Mouse (Mus musculus) heart, embryonic 14.5 days (tissue): ENCODE measurements around the gene Myrfl. TPM values are rescaled to one million over a fixed set of nuclear protein-coding genes. Genes with fewer than 3 reads are reported as not detected.

ENCODE experiments used
- ATAC-seq: fragments of 200-750 bp; cut with Nextera tagmentation; 2 replicates; pipeline ENCODE4 v1.8.0; 2017; ENCODE audit warnings: low read depth, moderate TSS enrichment; ENCODE audit not compliant: insufficient number of reproducible peaks, insufficient read depth, low FRiP score
- H3K27ac ChIP-seq, 2 experiments: fragments of 200-500 bp in 1 of 2; fragments of 300-500 bp in 1 of 2; sonication (generic) in 1 of 2; replicated peaks in 1 of 2; 2 replicates each; pipeline ENCODE4 v1.5.1; 2012 to 2014; ENCODE audit warnings: low read depth in 2 of 2, low read length in 2 of 2, control low read depth in 1 of 2, mild to moderate bottlenecking in 1 of 2, mixed read lengths in 1 of 2; ENCODE audit not compliant: control insufficient read depth in 1 of 2, insufficient read depth in 1 of 2
- H3K27me3 ChIP-seq: fragments of 300-500 bp; sonication (generic); 2 replicates; pipeline ENCODE4 v1.6.1; 2014; ENCODE audit warnings: mild to moderate bottlenecking, low read length, control low read depth; ENCODE audit not compliant: control insufficient read depth, insufficient read depth
- H3K36me3 ChIP-seq: fragments of 300-500 bp; sonication (generic); 2 replicates; pipeline ENCODE4 v1.6.1; 2014; ENCODE audit warnings: mild to moderate bottlenecking, control low read depth, low read length, mixed read lengths; ENCODE audit not compliant: control insufficient read depth, insufficient read depth
- H3K4me1 ChIP-seq, 2 experiments: fragments of 200-500 bp in 1 of 2; fragments of 300-500 bp in 1 of 2; sonication (generic) in 1 of 2; 2 replicates each; pipeline ENCODE4 v1.6.1; 2012 to 2014; ENCODE audit warnings: low read length in 2 of 2, control low read depth in 1 of 2, mixed read lengths in 1 of 2; ENCODE audit not compliant: control insufficient read depth in 2 of 2, insufficient read depth in 2 of 2
- H3K4me2 ChIP-seq: fragments of 300-500 bp; sonication (generic); 2 replicates; pipeline ENCODE4 v1.6.1; 2014; ENCODE audit warnings: mild to moderate bottlenecking, low read length
- H3K4me3 ChIP-seq, 2 experiments: fragments of 200-500 bp in 1 of 2; fragments of 300-500 bp in 1 of 2; sonication (generic) in 1 of 2; 2 replicates each; pipeline ENCODE4 v1.5.1; 2012 to 2014; ENCODE audit warnings: low read length in 2 of 2, mild to moderate bottlenecking in 2 of 2, control low read depth in 1 of 2, low read depth in 1 of 2, moderate library complexity in 1 of 2; ENCODE audit not compliant: control insufficient read depth in 1 of 2, insufficient read depth in 1 of 2
- H3K9ac ChIP-seq: fragments of 300-500 bp; sonication (generic); 2 replicates; pipeline ENCODE4 v1.6.1; 2014; ENCODE audit warnings: mild to moderate bottlenecking, low read length
- H3K9me3 ChIP-seq: fragments of 300-500 bp; sonication (generic); 2 replicates; pipeline ENCODE4 v1.6.1; 2016; ENCODE audit warnings: low read length, control low read depth; ENCODE audit not compliant: control insufficient read depth
- WGBS: fragments of 180-500 bp; shearing (Covaris S2); extraction: QIAGEN DNeasy Blood & Tissue Kit; methylation state at CpG from one replicate; pipeline ENCODE4 v1.1.7; 2014; 5-methylcytosine and 5-hydroxymethylcytosine counted together
- polyA plus RNA-seq: library from polyadenylated mRNA; unstranded; fragments of >200 nt; fragmentation: Nextera tagmentation; extraction: Ambion mirVana; gene quantifications from 2 replicates; pipeline ENCODE4 v1.2.1, GENCODE M21; 2014

Gene Myrfl
- polyA plus RNA-seq, 1 experiment from 2014 or later, result 0.26 TPM

GRCm38 (mm10) chr10:116921416-116921815 is 24.7 kb upstream of the Myrfl start:
- Histone ChIP-seq H3K36me3 (peaks cover 89% of the 10 kb centered on the region), H3K27ac (no peak overlapping the region), H3K4me3 (no peak overlapping the region), H3K4me2 (no peak overlapping the region), H3K9me3 (no peaks in the 10 kb centered on the region), H3K27me3 (no peaks in the 10 kb centered on the region), H3K4me1 (no peaks in the 10 kb centered on the region), H3K9ac (no peak overlapping the region)
- no peak for ATAC-seq
- 90% methylated on average over 15 of the region's 15 CpGs for WGBS

- Histone ChIP-seq H3K36me3 (peaks cover 90% of the 10 kb centered on the region), H3K27me3 (no peaks in the 10 kb centered on the region), H3K27ac (no peak overlapping the region), H3K4me2 (no peak overlapping the region), H3K9ac (no peak overlapping the region), H3K9me3 (no peaks in the 10 kb centered on the region), H3K4me1 (no peaks in the 10 kb centered on the region), H3K4me3 (no peak overlapping the region)
- WGBS, result 89% methylated on average over 8 of the region's 8 CpGs
- no peak for ATAC-seq
Observed at GRCm38 (mm10) chr10:116920641-116921040, 23.9 kb upstream of the Myrfl start.

- ATAC-seq, result no peak
- Histone ChIP-seq H3K4me2 (no peak overlapping the region), H3K27ac (no peak overlapping the region), H3K36me3 (peaks cover 84% of the 10 kb centered on the region), H3K9me3 (no peaks in the 10 kb centered on the region), H3K4me1 (no peaks in the 10 kb centered on the region; a peak in 1 of 4 replicates), H3K9ac (no peak overlapping the region), H3K4me3 (no peak overlapping the region), H3K27me3 (no peaks in the 10 kb centered on the region)
- WGBS, result 86% methylated on average over 25 of the region's 25 CpGs
Observed at GRCm38 (mm10) chr10:116919368-116920317, 22.9 kb upstream of the Myrfl start.

GRCm38 (mm10) chr10:116916581-116916980 is 19.9 kb upstream of the Myrfl start:
- Histone ChIP-seq H3K27me3 (no peaks in the 10 kb centered on the region), H3K4me2 (no peak overlapping the region), H3K36me3 (peaks cover 81% of the 10 kb centered on the region), H3K9ac (no peak overlapping the region), H3K9me3 (no peaks in the 10 kb centered on the region), H3K4me3 (no peak overlapping the region), H3K27ac (no peak overlapping the region), H3K4me1 (no peaks in the 10 kb centered on the region; a peak in 1 of 4 replicates)
- ATAC-seq, result no peak
- 79% methylated on average over 8 of the region's 8 CpGs for WGBS

- peaks cover 87% of the 10 kb centered on the region for H3K36me3 ChIP-seq
- H3K4me1 ChIP-seq, result no peaks in the 10 kb centered on the region; a peak in 1 of 4 replicates
- H3K4me3 ChIP-seq, result no peak overlapping the region
- 91% methylated on average over 8 of the region's 8 CpGs for WGBS
- H3K4me2 ChIP-seq, result no peak overlapping the region
- no peak overlapping the region for H3K9ac ChIP-seq
- no peaks in the 10 kb centered on the region for H3K9me3 ChIP-seq
- ATAC-seq, result no peak
- no peaks in the 10 kb centered on the region for H3K27me3 ChIP-seq
- H3K27ac ChIP-seq, result peak overlapping the region in 1 of 2 experiments; percentile 61; a peak in 3 of 4 replicates
Observed at GRCm38 (mm10) chr10:116915286-116915685, 18.6 kb upstream of the Myrfl start.

- peak overlapping the region in 1 of 2 experiments; percentile 61; a peak in 2 of 4 replicates for H3K27ac ChIP-seq
- peaks cover 87% of the 10 kb centered on the region for H3K36me3 ChIP-seq
- H3K27me3 ChIP-seq, result no peaks in the 10 kb centered on the region
- no peak overlapping the region for H3K4me2 ChIP-seq
- ATAC-seq, result peak; percentile 74
- WGBS, result 64% methylated on average over 9 of the region's 9 CpGs
- H3K4me1 ChIP-seq, result no peaks in the 10 kb centered on the region; a peak in 1 of 4 replicates
- H3K9me3 ChIP-seq, result no peaks in the 10 kb centered on the region
- H3K9ac ChIP-seq, result no peak overlapping the region
- no peak overlapping the region for H3K4me3 ChIP-seq
Observed at GRCm38 (mm10) chr10:116914586-116914985, 17.9 kb upstream of the Myrfl start.

- peaks cover 87% of the 10 kb centered on the region for H3K36me3 ChIP-seq
Observed at GRCm38 (mm10) chr10:116913647-116914273, 17.0 kb upstream of the Myrfl start.

More at GRCm38 (mm10) chr10:116913647-116914273, 17.0 kb upstream of the Myrfl start:
- no peak overlapping the region for H3K4me3 ChIP-seq
- no peak overlapping the region for H3K9ac ChIP-seq
- H3K9me3 ChIP-seq, result no peaks in the 10 kb centered on the region
- WGBS, result 91% methylated on average over 17 of the region's 17 CpGs
- no peaks in the 10 kb centered on the region; a peak in 1 of 4 replicates for H3K4me1 ChIP-seq
- no peak for ATAC-seq
- no peak overlapping the region for H3K27ac ChIP-seq
- H3K27me3 ChIP-seq, result no peaks in the 10 kb centered on the region
- H3K4me2 ChIP-seq, result no peak overlapping the region
